Mouse (Mus musculus) E14TG2a.4 (cell line): ENCODE measurements around the gene Doxl2.
A peak's percentile ranks its signal among the peaks of the same experiment; 100 is the strongest.

Experiments
- CTCF ChIP-seq: conservative IDR thresholded peaks from 2 replicates; pipeline ENCODE4 v1.5.1; 2014; ENCODE audit warnings: low read length
- NANOG ChIP-seq: IDR thresholded peaks from 2 replicates; pipeline ENCODE4 v1.6.1; 2014; ENCODE audit warnings: borderline replicate concordance, low read length, mixed read lengths
- POU5F1 ChIP-seq: IDR thresholded peaks from 2 replicates; pipeline ENCODE4 v1.6.1; 2014; ENCODE audit warnings: low read length, borderline replicate concordance

DNA sequence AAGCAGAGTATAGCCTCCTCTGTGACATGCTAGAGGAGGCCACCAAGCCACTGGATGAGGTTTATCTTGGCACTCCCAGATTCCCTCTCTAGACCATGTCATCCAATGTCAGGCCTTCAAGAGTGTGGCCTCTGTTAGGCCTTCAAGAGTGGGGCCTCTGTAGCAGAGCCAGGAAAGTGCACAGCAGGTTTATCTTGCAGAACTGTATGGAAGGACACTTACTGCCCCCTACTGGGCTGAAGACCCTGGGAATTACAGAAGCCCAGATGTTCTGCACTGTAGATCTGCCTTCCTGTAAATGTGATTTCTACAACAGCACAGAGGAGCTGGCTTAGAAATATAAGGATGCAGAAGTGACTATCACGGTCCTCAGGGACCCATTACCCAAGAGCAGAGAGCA lies 19.8 kb upstream of the Doxl2 start:
- TF ChIP-seq CTCF, result peak; percentile 42
- TF ChIP-seq NANOG, result no peak
- no peak for TF ChIP-seq POU5F1
